Mouse (Mus musculus) spleen, adult 12 weeks (tissue): ENCODE measurements around the gene Hinfp.
A peak's percentile ranks its signal among the peaks of the same experiment; 100 is the strongest.
"Not testable (repeated sequence)": the region's sequence is repeated elsewhere in the genome, so short reads cannot be mapped to it uniquely, and the experiment has no call there.

Source experiments
- DNase-seq: peaks from one replicate; pipeline ENCODE4 v3.0.0; 2022; ENCODE audit warnings: low spot score

The Hinfp gene

GRCm38 (mm10) chr9:44332918-44333638, 27.6 kb upstream of the Hinfp start:
- no peak for DNase-seq

GRCm38 (mm10) chr9:44330736-44331135, 25.3 kb upstream of the Hinfp start:
- no peak for DNase-seq

- no peak for DNase-seq
Measured at GRCm38 (mm10) chr9:44327926-44328325, 22.5 kb upstream of the Hinfp start.

GRCm38 (mm10) chr9:44327064-44327711, 21.7 kb upstream of the Hinfp start:
- no peak for DNase-seq

GRCm38 (mm10) chr9:44326371-44327063, 21.0 kb upstream of the Hinfp start:
- peak; percentile 62 for DNase-seq

GRCm38 (mm10) chr9:44325768-44326370, 20.4 kb upstream of the Hinfp start, which contains the start of gene Dpagt1:
Gene Dpagt1, plus strand, starts transcription at chr9:44326019.
- no peak for DNase-seq

- DNase-seq: not testable (repeated sequence)
Measured at GRCm38 (mm10) chr9:44325032-44325767, 19.7 kb upstream of the Hinfp start.

- no peak for DNase-seq
Measured at GRCm38 (mm10) chr9:44324147-44324546, 18.7 kb upstream of the Hinfp start.

GRCm38 (mm10) chr9:44323656-44324055, 18.2 kb upstream of the Hinfp start:
- DNase-seq: not testable (repeated sequence)

GRCm38 (mm10) chr9:44320799-44321133, 15.3 kb upstream of the Hinfp start:
- DNase-seq: no peak

GRCm38 (mm10) chr9:44319887-44320798, 14.7 kb upstream of the Hinfp start, which contains the start of gene C2cd2l:
Gene C2cd2l, minus strand, starts transcription at chr9:44320285.
- peak; percentile 80 for DNase-seq

- no peak for DNase-seq
Measured at GRCm38 (mm10) chr9:44319105-44319886, 13.8 kb upstream of the Hinfp start.

- no peak for DNase-seq
Measured at GRCm38 (mm10) chr9:44318826-44319095, 13.3 kb upstream of the Hinfp start.

- no peak for DNase-seq
Measured at GRCm38 (mm10) chr9:44318076-44318825, 12.8 kb upstream of the Hinfp start.

- DNase-seq: no peak
Measured at GRCm38 (mm10) chr9:44317452-44317851, 12.0 kb upstream of the Hinfp start.

- DNase-seq: no peak
Measured at GRCm38 (mm10) chr9:44314910-44315309, 9.4 kb upstream of the Hinfp start.

- DNase-seq: no peak
Measured at GRCm38 (mm10) chr9:44314257-44314547, 8.7 kb upstream of the Hinfp start.

GRCm38 (mm10) chr9:44313476-44314256, 8.2 kb upstream of the Hinfp start:
- no peak for DNase-seq
